Mouse (Mus musculus) myocyte (in vitro differentiated cells): ENCODE results near the gene Mgat5b. TPM values are rescaled to one million over a fixed set of nuclear protein-coding genes. Genes with fewer than 3 reads are reported as not detected.
"Not testable (repeated sequence)": the region's sequence is repeated elsewhere in the genome, so short reads cannot be mapped to it uniquely, and the experiment has no call there.

Experiments used
- H3K27me3 ChIP-seq: one replicate; pipeline ENCODE4 v1.6.1; 2011; ENCODE audit not compliant: control insufficient read depth, insufficient read depth, insufficient read length
- H3K36me3 ChIP-seq: one replicate; pipeline ENCODE4 v1.6.1; 2011; ENCODE audit not compliant: control insufficient read depth, insufficient read depth
- H3K4me2 ChIP-seq: one replicate; pipeline ENCODE4 v1.6.1; 2011; ENCODE audit warnings: low read depth, control low read depth
- H3K4me3 ChIP-seq: one replicate; pipeline ENCODE4 v1.5.1; 2011; ENCODE audit warnings: mild to moderate bottlenecking, control low read depth, moderate library complexity
- H3K79me2 ChIP-seq: one replicate; pipeline ENCODE4 v1.6.1; 2011; ENCODE audit not compliant: control insufficient read depth, insufficient read depth
- H3ac ChIP-seq: one replicate; pipeline ENCODE4 v1.6.1; 2011; ENCODE audit not compliant: control insufficient read depth, insufficient read length
- CEBPB ChIP-seq: IDR thresholded peaks from 2 replicates; pipeline ENCODE4 v1.6.1; 2011; ENCODE audit warnings: mild to moderate bottlenecking, moderate library complexity; ENCODE audit not compliant: poor library complexity, insufficient read depth, severe bottlenecking
- E2F4 ChIP-seq: IDR thresholded peaks from one replicate; pipeline ENCODE4 v1.6.1; 2011; ENCODE audit warnings: mild to moderate bottlenecking, control low read depth, moderate library complexity; ENCODE audit not compliant: insufficient read depth
- MAX ChIP-seq: IDR thresholded peaks from one replicate; pipeline ENCODE4 v1.6.1; 2011; ENCODE audit warnings: low read depth, mild to moderate bottlenecking, control low read depth
- MYOD1 ChIP-seq, 3 experiments: IDR thresholded peaks; one replicate each; pipeline ENCODE4 v1.6.1; 2011; ENCODE audit warnings: control low read depth in 2 of 3, low read depth in 2 of 3, mild to moderate bottlenecking in 2 of 3, moderate library complexity in 1 of 3; ENCODE audit not compliant: insufficient read length in 2 of 3, control insufficient read depth in 1 of 3
- MYOG ChIP-seq, 3 experiments: IDR thresholded peaks; one replicate each; pipeline ENCODE4 v1.6.1; 2011; ENCODE audit warnings: control low read depth in 2 of 3, low read depth in 2 of 3, mild to moderate bottlenecking in 2 of 3; ENCODE audit not compliant: insufficient read length in 2 of 3, control insufficient read depth in 1 of 3, insufficient read depth in 1 of 3
- POLR2A ChIP-seq: IDR thresholded peaks from one replicate; pipeline ENCODE4 v1.6.1; 2011; ENCODE audit warnings: low read depth, mild to moderate bottlenecking, control low read depth, moderate library complexity; ENCODE audit not compliant: insufficient read length
- POLR2AphosphoS2 ChIP-seq: IDR thresholded peaks from one replicate; pipeline ENCODE4 v1.6.1; 2011; ENCODE audit warnings: low read depth, control low read depth; ENCODE audit not compliant: insufficient read length
- SRF ChIP-seq: IDR thresholded peaks from one replicate; pipeline ENCODE4 v1.6.1; 2011; ENCODE audit warnings: low read depth; ENCODE audit not compliant: control insufficient read depth, insufficient read length
- TCF12 ChIP-seq: IDR thresholded peaks from one replicate; pipeline ENCODE4 v1.6.1; 2011; ENCODE audit warnings: mild to moderate bottlenecking, control low read depth; ENCODE audit not compliant: poor library complexity, insufficient read depth, severe bottlenecking
- TCF3 ChIP-seq: IDR thresholded peaks from one replicate; pipeline ENCODE4 v1.6.1; 2011; ENCODE audit warnings: low read depth, control low read depth; ENCODE audit not compliant: insufficient read length
- USF1 ChIP-seq: IDR thresholded peaks from one replicate; pipeline ENCODE4 v1.6.1; 2011; ENCODE audit warnings: low read depth, mild to moderate bottlenecking, control low read depth, moderate library complexity
- polyA plus RNA-seq: library from polyadenylated mRNA; unstranded; fragments of >200 nt; fragmentation: generic; extraction: Trizol; gene quantifications from one replicate; pipeline ENCODE4 v1.2.1, GENCODE M21; 2012; ENCODE audit warnings: missing spikeins

Mgat5b gene
- polyA plus RNA-seq, 1 experiment = not detected

- no peak overlapping the region for H3K4me3 ChIP-seq
- H3K36me3 ChIP-seq = no peaks in the 10 kb centered on the region
- no peak overlapping the region for H3ac ChIP-seq
- peaks cover 40% of the 10 kb centered on the region for H3K27me3 ChIP-seq
- H3K79me2 ChIP-seq = no peaks in the 10 kb centered on the region
- no peak for TF ChIP-seq TCF12
- no peak for TF ChIP-seq E2F4
- no peak for TF ChIP-seq POLR2A
- no peak for TF ChIP-seq MAX
- no peak for TF ChIP-seq USF1
- TF ChIP-seq MYOG (IDR thresholded peaks at IDR 0.05; ENCODE audit: control insufficient read depth in 1 of 3, insufficient read depth in 1 of 3, insufficient read length in 2 of 3, low read depth in 2 of 3) = no peak
- no peak for TF ChIP-seq MYOD1 (IDR thresholded peaks at IDR 0.05; ENCODE audit: control insufficient read depth in 1 of 3, insufficient read length in 2 of 3, low read depth in 2 of 3)
- no peak for TF ChIP-seq CEBPB
- TF ChIP-seq SRF = no peak
- TF ChIP-seq POLR2AphosphoS2 = no peak
- no peak overlapping the region for H3K4me2 ChIP-seq
These were observed 24.9 kb upstream of the Mgat5b start for GRCm38 (mm10) chr11:116893532-116894442.

- no peaks in the 10 kb centered on the region for H3K79me2 ChIP-seq
- TF ChIP-seq TCF3 (no peak), MAX (no peak), CEBPB (no peak), E2F4 (no peak), USF1 (no peak), POLR2A (no peak)
- no peaks in the 10 kb centered on the region for H3K36me3 ChIP-seq
- peaks cover 31% of the 10 kb centered on the region for H3K27me3 ChIP-seq
- H3K4me2 ChIP-seq = no peak overlapping the region
- no peak overlapping the region for H3K4me3 ChIP-seq
- no peak overlapping the region for H3ac ChIP-seq
These were observed 23.3 kb upstream of the Mgat5b start for GRCm38 (mm10) chr11:116895402-116895801.

GRCm38 (mm10) chr11:116899247-116899646 lies 19.4 kb upstream of the Mgat5b start:
- H3K27me3 ChIP-seq = peaks cover 57% of the 10 kb centered on the region
- no peaks in the 10 kb centered on the region for H3K36me3 ChIP-seq
- no peak overlapping the region for H3ac ChIP-seq
- H3K4me2 ChIP-seq = no peak overlapping the region
- no peaks in the 10 kb centered on the region for H3K79me2 ChIP-seq
- no peak overlapping the region for H3K4me3 ChIP-seq
- no peak for TF ChIP-seq E2F4
- no peak for TF ChIP-seq POLR2AphosphoS2
- no peak for TF ChIP-seq MYOG (IDR thresholded peaks at IDR 0.05; ENCODE audit: control insufficient read depth in 1 of 3, insufficient read depth in 1 of 3, insufficient read length in 2 of 3, low read depth in 2 of 3)
- no peak for TF ChIP-seq MAX
- TF ChIP-seq TCF12 = no peak
- TF ChIP-seq MYOD1 (IDR thresholded peaks at IDR 0.05; ENCODE audit: control insufficient read depth in 1 of 3, insufficient read length in 2 of 3, low read depth in 2 of 3) = no peak
- TF ChIP-seq SRF = no peak

- peaks cover 75% of the 10 kb centered on the region for H3K27me3 ChIP-seq
- H3ac ChIP-seq = not testable (repeated sequence)
These were observed 16.1 kb upstream of the Mgat5b start for GRCm38 (mm10) chr11:116902588-116902987.

GRCm38 (mm10) chr11:116905741-116906456 lies 12.8 kb upstream of the Mgat5b start:
- no peak overlapping the region for H3K4me3 ChIP-seq

More at GRCm38 (mm10) chr11:116902588-116902987, 16.1 kb upstream of the Mgat5b start:
- H3K4me3 ChIP-seq, H3K36me3 ChIP-seq, H3K79me2 ChIP-seq, H3K4me2 ChIP-seq: not testable (repeated sequence)

More at GRCm38 (mm10) chr11:116905741-116906456, 12.8 kb upstream of the Mgat5b start:
- Histone ChIP-seq H3K79me2 (no peaks in the 10 kb centered on the region), H3K4me2 (no peak overlapping the region), H3K27me3 (peaks cover 59% of the 10 kb centered on the region), H3K36me3 (no peaks in the 10 kb centered on the region), H3ac (no peak overlapping the region)
- TF ChIP-seq MYOD1 (IDR thresholded peaks at IDR 0.05; ENCODE audit: control insufficient read depth in 1 of 3, insufficient read length in 2 of 3, low read depth in 2 of 3) (no peak), TCF3 (no peak), SRF (no peak)
